Mouse (Mus musculus): Measurements from ENCODE around the gene Abhd17a. TPM values are rescaled to one million over a fixed set of nuclear protein-coding genes. Genes with fewer than 3 reads are reported as not detected.
A peak's percentile ranks its signal among the peaks of the same experiment; 100 is the strongest.

Abhd17a gene
- polyA plus RNA-seq, 1 experiment, result 35.8 TPM

- no peaks in the 10 kb centered on the region for H3K27me3 ChIP-seq (ENCODE audit: control insufficient read depth, insufficient read depth, low read length, poor library complexity, severe bottlenecking)
- TF ChIP-seq EP300 (IDR thresholded peaks at IDR 0.05; ENCODE audit: insufficient read depth, low read depth, low read length) (no peak), POLR2A (IDR thresholded peaks at IDR 0.05; ENCODE audit: insufficient read depth, low read length) (no peak), CTCF (IDR thresholded peaks at IDR 0.05; ENCODE audit: low read depth, low read length) (no peak)
- no peaks in the 10 kb centered on the region for H3K36me3 ChIP-seq (ENCODE audit: control insufficient read depth, insufficient read depth, low read length, poor library complexity, severe bottlenecking)
- H3K9me3 ChIP-seq (replicated peaks; ENCODE audit: control insufficient read depth, insufficient read depth, low read length, poor library complexity, severe bottlenecking), result no peaks in the 10 kb centered on the region
- H3K27ac ChIP-seq (ENCODE audit: insufficient read depth, low read length), result no peak overlapping the region; the same call in 1 of the 2 replicates
- no peak overlapping the region for H3K4me3 ChIP-seq (ENCODE audit: low read depth, low read length)
- peaks cover 2% of the 10 kb centered on the region for H3K4me1 ChIP-seq (ENCODE audit: control insufficient read depth, insufficient read depth, low read length)
- no peak overlapping the region for H3K9ac ChIP-seq (ENCODE audit: low read depth, poor library complexity, severe bottlenecking)
These were observed 6.2 kb upstream of the Abhd17a start for GRCm38 (mm10) chr10:80596318-80596717.

- Histone ChIP-seq H3K4me1 (ENCODE audit: control insufficient read depth, insufficient read depth, low read length) (peaks cover 6% of the 10 kb centered on the region), H3K4me3 (ENCODE audit: low read depth, low read length) (peak overlapping the region; percentile 93), H3K9ac (ENCODE audit: low read depth, poor library complexity, severe bottlenecking) (peak overlapping the region; percentile 79), H3K36me3 (ENCODE audit: control insufficient read depth, insufficient read depth, low read length, poor library complexity, severe bottlenecking) (no peaks in the 10 kb centered on the region), H3K27me3 (ENCODE audit: control insufficient read depth, insufficient read depth, low read length, poor library complexity, severe bottlenecking) (no peaks in the 10 kb centered on the region), H3K9me3 (replicated peaks; ENCODE audit: control insufficient read depth, insufficient read depth, low read length, poor library complexity, severe bottlenecking) (no peaks in the 10 kb centered on the region), H3K27ac (ENCODE audit: insufficient read depth, low read length) (no peak overlapping the region)
- TF ChIP-seq POLR2A (IDR thresholded peaks at IDR 0.05; ENCODE audit: insufficient read depth, low read length) (no peak), EP300 (IDR thresholded peaks at IDR 0.05; ENCODE audit: insufficient read depth, low read depth, low read length) (no peak), CTCF (IDR thresholded peaks at IDR 0.05; ENCODE audit: low read depth, low read length) (no peak)
These were observed 838 bp downstream of the Abhd17a start for GRCm38 (mm10) chr10:80589127-80589878.

GRCm38 (mm10) chr10:80587305-80587657 lies 2.9 kb downstream of the Abhd17a start:
- Histone ChIP-seq H3K4me1 (ENCODE audit: control insufficient read depth, insufficient read depth, low read length) (peaks cover 6% of the 10 kb centered on the region), H3K9me3 (replicated peaks; ENCODE audit: control insufficient read depth, insufficient read depth, low read length, poor library complexity, severe bottlenecking) (no peaks in the 10 kb centered on the region), H3K27ac (ENCODE audit: insufficient read depth, low read length) (no peak overlapping the region), H3K36me3 (ENCODE audit: control insufficient read depth, insufficient read depth, low read length, poor library complexity, severe bottlenecking) (no peaks in the 10 kb centered on the region), H3K27me3 (ENCODE audit: control insufficient read depth, insufficient read depth, low read length, poor library complexity, severe bottlenecking) (no peaks in the 10 kb centered on the region), H3K9ac (ENCODE audit: low read depth, poor library complexity, severe bottlenecking) (no peak overlapping the region), H3K4me3 (ENCODE audit: low read depth, low read length) (no peak overlapping the region)
- TF ChIP-seq POLR2A (IDR thresholded peaks at IDR 0.05; ENCODE audit: insufficient read depth, low read length) (no peak), CTCF (IDR thresholded peaks at IDR 0.05; ENCODE audit: low read depth, low read length) (no peak), EP300 (IDR thresholded peaks at IDR 0.05; ENCODE audit: insufficient read depth, low read depth, low read length) (no peak)

- Histone ChIP-seq H3K4me3 (ENCODE audit: low read depth, low read length) (0 out of 2 replicates have a peak overlapping the region, but pooled peaks have one; percentile 6), H3K9me3 (replicated peaks; ENCODE audit: control insufficient read depth, insufficient read depth, low read length, poor library complexity, severe bottlenecking) (no peaks in the 10 kb centered on the region), H3K27ac (ENCODE audit: insufficient read depth, low read length) (no peak overlapping the region), H3K36me3 (ENCODE audit: control insufficient read depth, insufficient read depth, low read length, poor library complexity, severe bottlenecking) (no peaks in the 10 kb centered on the region), H3K4me1 (ENCODE audit: control insufficient read depth, insufficient read depth, low read length) (peaks cover 6% of the 10 kb centered on the region), H3K9ac (ENCODE audit: low read depth, poor library complexity, severe bottlenecking) (peak overlapping the region; percentile 30; the same call in 1 of the 2 replicates), H3K27me3 (ENCODE audit: control insufficient read depth, insufficient read depth, low read length, poor library complexity, severe bottlenecking) (no peaks in the 10 kb centered on the region)
- TF ChIP-seq CTCF (IDR thresholded peaks at IDR 0.05; ENCODE audit: low read depth, low read length), result no peak
- TF ChIP-seq EP300 (IDR thresholded peaks at IDR 0.05; ENCODE audit: insufficient read depth, low read depth, low read length), result no peak
- TF ChIP-seq POLR2A (IDR thresholded peaks at IDR 0.05; ENCODE audit: insufficient read depth, low read length), result no peak
These were observed 3.5 kb downstream of the Abhd17a start for GRCm38 (mm10) chr10:80586407-80587304.

GRCm38 (mm10) chr10:80585581-80585980 lies 4.6 kb downstream of the Abhd17a start:
- H3K9ac ChIP-seq (ENCODE audit: low read depth, poor library complexity, severe bottlenecking), result no peak overlapping the region
- H3K4me3 ChIP-seq (ENCODE audit: low read depth, low read length), result no peak overlapping the region
- H3K4me1 ChIP-seq (ENCODE audit: control insufficient read depth, insufficient read depth, low read length), result peaks cover 6% of the 10 kb centered on the region

More at GRCm38 (mm10) chr10:80585581-80585980, 4.6 kb downstream of the Abhd17a start:
- no peaks in the 10 kb centered on the region for H3K36me3 ChIP-seq (ENCODE audit: control insufficient read depth, insufficient read depth, low read length, poor library complexity, severe bottlenecking)
- TF ChIP-seq EP300 (IDR thresholded peaks at IDR 0.05; ENCODE audit: insufficient read depth, low read depth, low read length) (no peak), CTCF (IDR thresholded peaks at IDR 0.05; ENCODE audit: low read depth, low read length) (no peak), POLR2A (IDR thresholded peaks at IDR 0.05; ENCODE audit: insufficient read depth, low read length) (no peak)
- H3K27me3 ChIP-seq (ENCODE audit: control insufficient read depth, insufficient read depth, low read length, poor library complexity, severe bottlenecking), result no peaks in the 10 kb centered on the region
- H3K27ac ChIP-seq (ENCODE audit: insufficient read depth, low read length), result no peak overlapping the region
- H3K9me3 ChIP-seq (replicated peaks; ENCODE audit: control insufficient read depth, insufficient read depth, low read length, poor library complexity, severe bottlenecking), result no peaks in the 10 kb centered on the region

All from ES-Bruce4 (cell line).